Mouse (Mus musculus): Measurements from ENCODE around the gene Rundc3b.

DNA sequence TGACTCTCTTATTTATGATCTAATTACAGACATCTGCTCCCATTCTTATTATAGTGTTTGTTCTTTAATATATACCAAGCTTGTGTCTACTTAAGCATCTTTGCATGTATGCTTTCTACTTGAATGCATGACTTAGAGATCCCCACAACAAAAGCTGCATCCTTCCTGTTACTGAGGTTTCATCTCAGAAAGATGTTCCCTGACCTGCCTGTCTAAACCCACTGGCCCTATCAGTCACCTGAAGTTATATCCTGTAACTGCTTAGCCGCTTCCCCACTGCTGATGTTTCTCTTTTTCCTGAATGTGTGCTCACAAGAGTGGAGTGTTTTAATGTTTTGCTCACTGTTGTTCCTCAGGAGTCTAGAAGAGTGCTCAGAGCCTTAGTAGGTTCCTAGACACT, 46.9 kb upstream of the Rundc3b start:
- TF ChIP-seq CTCF (IDR thresholded peaks at IDR 0.05; ENCODE audit: low read depth, low read length) (no peak), POLR2A (IDR thresholded peaks at IDR 0.05; ENCODE audit: insufficient read depth, low read length) (no peak), EP300 (IDR thresholded peaks at IDR 0.05; ENCODE audit: insufficient read depth, low read depth, low read length) (no peak)

Data from ES-Bruce4 (cell line).